Mouse (Mus musculus): Measurements from ENCODE around the gene Arhgef25.

- TF ChIP-seq CTCF (IDR thresholded peaks at IDR 0.05; ENCODE audit: extremely low read depth, insufficient read depth, insufficient read length, insufficient replicate concordance) (no peak), POLR2A (IDR thresholded peaks at IDR 0.05; ENCODE audit: low read depth, low read length) (no peak)
Observed at GRCm38 (mm10) chr10:127187371-127188078, 2.4 kb downstream of the Arhgef25 start.

All from spleen, adult 2 months (tissue).